Mouse (Mus musculus) heart, adult 2 months (tissue): Measurements from ENCODE around the gene Chkb.

Experiments used
- CTCF ChIP-seq: fragments of 200-600 bp; IDR thresholded peaks from 2 replicates; pipeline ENCODE4 v1.8.1; 2022; ENCODE audit warnings: antibody characterized with exemption, mild to moderate bottlenecking, moderate library complexity
- POLR2A ChIP-seq: fragments of 200-500 bp; IDR thresholded peaks from 2 replicates; pipeline ENCODE4 v1.6.1; 2011; ENCODE audit warnings: mild to moderate bottlenecking, low read depth, low read length, control low read depth; ENCODE audit not compliant: insufficient read depth

DNA sequence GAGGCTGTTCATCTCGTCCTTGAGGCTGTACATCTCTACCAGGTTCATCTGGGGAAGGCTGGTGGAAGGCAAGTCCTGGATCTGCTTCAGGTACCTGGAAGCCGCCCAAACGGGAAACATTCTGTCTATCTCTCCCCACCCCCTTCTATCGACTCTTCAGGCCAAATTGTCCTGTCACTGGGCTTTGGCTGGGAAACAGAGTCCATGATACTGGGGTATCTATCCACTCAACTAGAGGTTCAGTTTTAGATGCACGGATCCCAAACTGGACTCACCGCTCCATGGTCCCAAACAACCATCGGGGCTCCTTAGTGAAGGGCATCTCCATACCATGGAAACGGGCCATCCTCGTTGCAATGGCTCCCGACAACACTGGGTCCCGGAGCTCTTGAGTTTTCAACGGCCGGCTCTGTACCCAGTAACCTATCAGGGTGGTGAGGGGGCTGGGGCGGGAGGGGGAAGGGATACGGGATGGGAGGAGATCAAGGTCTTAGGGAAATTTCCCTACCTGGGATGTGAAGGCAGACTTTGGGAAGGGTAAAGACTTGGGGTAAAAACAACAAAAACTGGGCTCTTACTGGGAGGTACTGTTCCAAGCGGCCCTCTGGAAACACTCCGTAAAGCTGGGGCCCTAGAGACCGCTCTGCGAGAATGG, 1.4 kb downstream of the Chkb start:
- no peak for TF ChIP-seq POLR2A
- no peak for TF ChIP-seq CTCF
